Mouse (Mus musculus): ENCODE results near the gene Galnt6.

Galnt6 gene

GRCm38 (mm10) chr15:100665411-100666218 lies 63.6 kb downstream of the Galnt6 start:
- in situ Hi-C loops (cut with MboI, MseI), result no loop called here

DNA sequence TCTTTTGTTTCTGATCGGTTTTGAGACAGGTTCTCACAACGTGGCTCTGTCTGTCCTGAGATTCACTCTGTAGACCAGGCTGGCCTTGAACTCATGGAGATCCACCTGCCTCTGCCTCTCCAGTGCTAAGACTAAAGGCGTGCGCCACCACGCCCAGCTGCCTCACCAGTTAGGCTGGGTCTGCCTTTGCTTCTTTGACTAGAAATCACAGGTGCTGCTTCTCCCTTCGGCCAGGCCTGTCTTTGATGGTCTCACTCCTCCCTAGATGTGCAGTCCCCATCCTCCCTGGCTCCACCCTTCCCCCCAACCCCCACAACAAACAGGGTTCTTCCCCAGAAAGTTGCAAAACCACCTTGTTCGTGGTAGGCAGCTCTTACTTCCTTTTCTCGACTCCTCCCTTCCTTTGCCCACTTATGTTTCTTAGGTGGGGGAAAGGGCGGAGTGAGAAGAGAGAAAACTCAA lies 64.3 kb downstream of the Galnt6 start:
- in situ Hi-C loops (cut with MboI, MseI), result no loop called here

DNA sequence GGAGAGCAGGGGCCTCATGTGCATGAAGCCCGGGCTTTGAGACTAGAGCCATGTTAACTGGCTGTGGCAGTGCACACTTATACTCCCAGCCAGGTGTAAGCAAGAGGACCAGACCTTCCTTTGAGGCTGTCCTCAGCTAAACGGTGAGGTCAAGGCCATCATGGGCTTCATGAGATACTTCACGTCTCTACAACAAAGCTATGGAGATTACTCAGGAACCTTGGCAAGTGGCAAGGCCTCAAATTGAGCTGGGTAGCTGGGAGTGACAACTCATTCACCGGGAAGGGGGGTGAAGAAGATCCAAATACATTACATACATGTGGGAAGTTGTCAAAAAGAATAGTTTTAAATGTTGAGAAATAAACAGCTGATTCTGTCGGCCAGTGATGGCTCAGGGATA lies 68.4 kb downstream of the Galnt6 start:
- in situ Hi-C loops (cut with MboI, MseI), result no loop called here

GRCm38 (mm10) chr15:100660306-100660705 lies 68.9 kb downstream of the Galnt6 start:
- in situ Hi-C loops (cut with MboI, MseI), result no loop called here

GRCm38 (mm10) chr15:100655201-100655600 lies 74.0 kb downstream of the Galnt6 start:
- in situ Hi-C loops (cut with MboI, MseI), result no loop called here

DNA sequence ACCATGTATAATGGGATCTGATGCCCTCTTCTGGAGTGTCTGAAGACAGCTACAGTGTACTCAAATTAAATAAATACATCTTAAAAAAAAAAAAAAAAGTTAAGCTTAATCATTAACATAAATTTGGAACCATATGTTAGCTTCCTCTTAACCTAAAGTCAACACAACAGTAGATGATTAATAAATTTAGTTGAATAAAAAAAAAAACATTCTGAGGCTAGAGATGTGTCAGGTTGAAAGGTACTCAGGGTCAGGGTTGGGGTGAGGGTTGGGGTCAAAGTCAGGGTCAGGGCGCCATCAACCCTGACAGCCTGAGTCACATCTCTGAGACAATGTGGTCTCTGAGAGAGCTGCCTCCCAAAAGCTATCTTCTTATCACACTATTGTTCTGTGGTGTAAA lies 74.9 kb downstream of the Galnt6 start:
- in situ Hi-C loops (cut with MboI, MseI), result no loop called here

DNA sequence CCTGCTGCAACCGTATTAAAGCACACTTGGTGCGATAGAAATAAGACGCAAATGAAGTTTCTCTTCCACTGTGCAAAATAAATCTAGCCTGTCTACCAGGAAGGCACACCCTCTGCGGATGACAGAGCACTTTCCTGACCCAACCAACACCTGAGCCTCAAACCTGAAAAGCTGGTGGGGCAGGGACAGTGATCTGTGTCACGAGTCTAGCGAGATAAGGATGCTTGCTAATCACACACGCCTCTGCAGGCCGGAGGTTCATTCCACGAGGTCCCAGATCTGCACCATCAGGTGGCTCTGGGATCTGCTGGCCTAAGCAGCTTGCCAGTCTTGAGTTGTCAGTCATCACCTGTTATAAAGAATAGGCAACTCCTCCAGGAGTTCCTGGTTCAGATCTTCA lies 77.6 kb downstream of the Galnt6 start:
- in situ Hi-C loops (cut with MboI, MseI), result no loop called here

DNA sequence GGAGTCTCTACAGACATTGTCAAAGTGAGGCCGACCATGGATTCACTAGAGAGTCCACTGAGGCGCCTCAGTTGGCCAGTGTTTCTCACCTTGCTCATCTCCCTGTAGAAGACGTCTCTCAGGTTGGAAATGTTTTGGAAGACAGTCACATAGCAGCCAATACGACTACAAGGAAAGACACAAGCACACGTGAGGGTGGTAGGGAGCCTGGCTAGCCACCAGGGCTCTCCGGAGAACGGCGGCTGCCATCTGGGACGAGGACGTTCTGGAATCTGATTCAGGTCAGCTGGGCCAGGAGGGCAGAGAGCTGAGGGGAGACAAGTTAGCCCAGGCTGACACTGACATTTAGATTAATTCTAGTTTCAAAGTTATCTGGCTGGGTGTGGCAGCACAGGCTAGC lies 79.1 kb downstream of the Galnt6 start:
- in situ Hi-C loops (cut with MboI, MseI), result no loop called here

DNA sequence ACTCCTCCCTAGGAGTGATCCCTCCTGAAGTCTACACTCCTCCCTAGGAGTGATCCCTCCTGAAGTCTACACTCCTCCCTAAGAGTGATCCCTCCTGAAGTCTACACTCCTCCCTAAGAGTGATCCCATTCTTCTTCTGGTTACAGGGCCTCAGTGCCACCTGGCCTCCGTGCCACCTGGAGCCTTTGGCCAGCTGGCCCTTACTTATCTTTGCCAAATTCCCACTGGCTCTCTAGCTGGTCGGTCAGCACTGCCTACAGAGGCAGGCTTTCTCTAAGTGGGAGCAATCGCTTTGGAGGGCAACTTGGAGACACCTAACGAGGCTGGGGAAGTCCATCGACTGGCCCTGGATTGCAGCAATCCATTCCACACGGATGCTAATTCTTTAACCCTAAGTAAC lies 83.0 kb downstream of the Galnt6 start:
- in situ Hi-C loops (cut with MboI, MseI), result no loop called here

- in situ Hi-C loops (cut with MboI, MseI), result no loop called here
Measured at GRCm38 (mm10) chr15:100642451-100642850, 86.7 kb downstream of the Galnt6 start.

Measured in regulatory T cell (primary cell).